Mouse (Mus musculus) hindbrain, embryonic 15.5 days (tissue): Measurements from ENCODE around the gene Lpin1. TPM values are rescaled to one million over a fixed set of nuclear protein-coding genes. Genes with fewer than 3 reads are reported as not detected.

Experiments
- ATAC-seq: fragments of 200-750 bp; cut with Nextera tagmentation; 2 replicates; pipeline ENCODE4 v1.8.0; 2017; ENCODE audit warnings: low read depth, moderate number of reproducible peaks, moderate TSS enrichment; ENCODE audit not compliant: low FRiP score
- H3K27ac ChIP-seq: fragments of 300-500 bp; sonication (generic); replicated peaks from 2 replicates; pipeline ENCODE4 v1.5.1; 2015; ENCODE audit warnings: mild to moderate bottlenecking, inconsistent platforms
- H3K27me3 ChIP-seq: fragments of 300-500 bp; sonication (generic); 2 replicates; pipeline ENCODE4 v1.6.1; 2015; ENCODE audit warnings: control low read depth, inconsistent platforms
- H3K36me3 ChIP-seq: fragments of 300-500 bp; sonication (generic); 2 replicates; pipeline ENCODE4 v1.6.1; 2015; ENCODE audit warnings: control low read depth, inconsistent platforms
- H3K4me1 ChIP-seq: fragments of 300-500 bp; sonication (generic); replicated peaks from 2 replicates; pipeline ENCODE4 v1.6.1; 2015; ENCODE audit warnings: control low read depth, inconsistent platforms
- H3K4me2 ChIP-seq: fragments of 300-500 bp; sonication (generic); 2 replicates; pipeline ENCODE4 v1.6.1; 2015; ENCODE audit warnings: moderate library complexity, mild to moderate bottlenecking, inconsistent platforms
- H3K4me3 ChIP-seq: fragments of 300-500 bp; sonication (generic); 2 replicates; pipeline ENCODE4 v1.5.1; 2015; ENCODE audit warnings: mild to moderate bottlenecking, inconsistent platforms
- H3K9ac ChIP-seq: fragments of 300-500 bp; sonication (generic); 2 replicates; pipeline ENCODE4 v1.6.1; 2015; ENCODE audit warnings: inconsistent platforms
- H3K9me3 ChIP-seq: fragments of 300-500 bp; sonication (generic); 2 replicates; pipeline ENCODE4 v1.6.1; 2016; ENCODE audit warnings: control low read depth, inconsistent platforms
- WGBS: fragments of 180-500 bp; shearing (Covaris S2); methylation state at CpG from one replicate; pipeline ENCODE4 v1.1.7; 2015; 5-methylcytosine and 5-hydroxymethylcytosine counted together
- polyA plus RNA-seq: library from polyadenylated mRNA; unstranded; fragments of >200 nt; fragmentation: Nextera tagmentation; extraction: Ambion mirVana; gene quantifications from 2 replicates; pipeline ENCODE4 v1.2.1, GENCODE M21; 2015

Lpin1 gene
- polyA plus RNA-seq, 1 experiment from 2014 or later, result 17.0 TPM

- Histone ChIP-seq H3K9ac (no peak overlapping the region), H3K36me3 (peaks cover 5% of the 10 kb centered on the region; the same call in 1 of the 2 replicates), H3K4me2 (peak overlapping the region; percentile 24), H3K4me1 (peaks cover 10% of the 10 kb centered on the region), H3K4me3 (no peak overlapping the region), H3K27ac (peak overlapping the region; percentile 77), H3K9me3 (no peaks in the 10 kb centered on the region), H3K27me3 (no peaks in the 10 kb centered on the region)
- 54% methylated on average over 15 of the region's 15 CpGs for WGBS
- peak; percentile 70; the same call in 1 of the 2 replicates for ATAC-seq
Measured at GRCm38 (mm10) chr12:16531956-16532859, 78.6 kb downstream of the Lpin1 start.

- ATAC-seq, result no peak
- H3K4me3 ChIP-seq, result no peak overlapping the region
- H3K27me3 ChIP-seq, result no peaks in the 10 kb centered on the region
- 93% methylated on average over 7 of the region's 7 CpGs for whole genome bisulfite sequencing
- H3K4me1 ChIP-seq, result peaks cover 10% of the 10 kb centered on the region
- H3K27ac ChIP-seq, result no peak overlapping the region
- no peaks in the 10 kb centered on the region for H3K9me3 ChIP-seq
- H3K9ac ChIP-seq, result no peak overlapping the region
- no peaks in the 10 kb centered on the region for H3K36me3 ChIP-seq
- no peak overlapping the region for H3K4me2 ChIP-seq
Measured at GRCm38 (mm10) chr12:16528650-16529049, 82.1 kb downstream of the Lpin1 start.

- no peak overlapping the region for H3K27ac ChIP-seq
- H3K27me3 ChIP-seq, result no peaks in the 10 kb centered on the region
- no peak for ATAC-seq
- no peak overlapping the region for H3K4me2 ChIP-seq
- H3K4me3 ChIP-seq, result no peak overlapping the region
- no peaks in the 10 kb centered on the region for H3K9me3 ChIP-seq
- H3K9ac ChIP-seq, result no peak overlapping the region
- peaks cover 4% of the 10 kb centered on the region for H3K4me1 ChIP-seq
- 81% methylated on average over 3 of the region's 3 CpGs for WGBS
- no peaks in the 10 kb centered on the region for H3K36me3 ChIP-seq
Measured at GRCm38 (mm10) chr12:16527941-16528340, 82.8 kb downstream of the Lpin1 start.

- H3K4me2 ChIP-seq, result no peak overlapping the region
- WGBS, result 92% methylated on average over 5 of the region's 5 CpGs
- H3K36me3 ChIP-seq, result no peaks in the 10 kb centered on the region
- H3K4me1 ChIP-seq, result no peaks in the 10 kb centered on the region
- ATAC-seq, result no peak
- no peaks in the 10 kb centered on the region for H3K9me3 ChIP-seq
- no peak overlapping the region for H3K4me3 ChIP-seq
- no peak overlapping the region for H3K27ac ChIP-seq
- no peaks in the 10 kb centered on the region for H3K27me3 ChIP-seq
- no peak overlapping the region for H3K9ac ChIP-seq
Measured at GRCm38 (mm10) chr12:16526862-16527261, 83.9 kb downstream of the Lpin1 start.

- H3K4me2 ChIP-seq, result no peak overlapping the region
- no peaks in the 10 kb centered on the region for H3K27me3 ChIP-seq
- 91% methylated on average over 2 of the region's 2 CpGs for WGBS
- H3K9ac ChIP-seq, result no peak overlapping the region
- ATAC-seq, result no peak
- H3K4me1 ChIP-seq, result no peaks in the 10 kb centered on the region
- H3K36me3 ChIP-seq, result no peaks in the 10 kb centered on the region
- no peaks in the 10 kb centered on the region for H3K9me3 ChIP-seq
- H3K4me3 ChIP-seq, result no peak overlapping the region
- H3K27ac ChIP-seq, result no peak overlapping the region
Measured at GRCm38 (mm10) chr12:16526134-16526533, 84.6 kb downstream of the Lpin1 start.

DNA sequence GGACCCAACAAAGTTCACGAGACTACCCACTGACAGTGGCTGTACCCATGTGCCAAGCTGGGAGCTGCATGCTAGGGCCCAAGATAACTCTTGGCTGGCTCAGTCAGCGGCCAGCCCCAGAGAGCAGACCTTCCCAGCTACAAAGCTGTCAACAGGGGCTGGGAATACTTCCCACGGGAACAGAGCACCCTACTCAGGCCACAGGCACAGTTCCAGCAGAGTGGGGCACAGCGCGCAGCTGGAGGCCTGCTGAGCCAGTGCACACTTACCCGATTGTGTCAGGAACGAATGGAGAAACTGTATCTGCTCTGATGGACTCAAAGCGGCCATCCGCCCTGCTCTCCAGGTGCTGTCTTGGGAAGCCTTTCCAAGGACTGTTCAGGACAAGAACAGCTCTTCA, 95.6 kb downstream of the Lpin1 start:
- ATAC-seq, result peak; percentile 76
- H3K4me2 ChIP-seq, result no peak overlapping the region
- no peaks in the 10 kb centered on the region for H3K36me3 ChIP-seq
- no peaks in the 10 kb centered on the region for H3K9me3 ChIP-seq
- H3K4me1 ChIP-seq, result no peaks in the 10 kb centered on the region
- 76% methylated on average over 9 of the region's 9 CpGs for WGBS
- H3K27me3 ChIP-seq, result no peaks in the 10 kb centered on the region
- no peak overlapping the region for H3K4me3 ChIP-seq
- no peak overlapping the region for H3K27ac ChIP-seq
- H3K9ac ChIP-seq, result no peak overlapping the region

DNA sequence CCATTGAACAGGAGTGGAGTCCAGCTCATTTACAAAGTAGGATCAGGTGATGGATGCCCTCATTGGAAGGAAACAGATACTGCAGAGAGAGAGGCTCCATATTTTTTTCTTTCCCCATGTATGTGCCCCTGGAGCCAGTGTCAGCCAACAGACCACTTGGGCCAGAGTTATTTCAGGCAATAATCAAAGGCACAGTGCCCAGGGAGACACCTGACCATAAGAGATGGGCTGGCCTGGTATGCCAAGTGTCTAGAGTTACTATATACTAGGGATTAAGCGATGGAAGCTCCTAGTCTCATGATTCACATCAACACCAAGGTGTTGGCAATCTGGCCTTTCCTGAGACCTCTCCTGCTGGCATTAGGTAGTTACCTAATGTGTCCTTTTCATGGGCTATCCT, 97.8 kb downstream of the Lpin1 start:
- no peak for ATAC-seq
- H3K4me1 ChIP-seq, result peaks cover 13% of the 10 kb centered on the region
- no peaks in the 10 kb centered on the region for H3K36me3 ChIP-seq
- H3K27me3 ChIP-seq, result no peaks in the 10 kb centered on the region
- WGBS, result 97% methylated on average over 1 of the region's 1 CpGs
- H3K9me3 ChIP-seq, result no peaks in the 10 kb centered on the region
- no peak overlapping the region for H3K4me2 ChIP-seq
- no peak overlapping the region for H3K9ac ChIP-seq
- no peak overlapping the region for H3K27ac ChIP-seq
- H3K4me3 ChIP-seq, result no peak overlapping the region

GRCm38 (mm10) chr12:16509122-16509752, 101.5 kb downstream of the Lpin1 start:
- no peaks in the 10 kb centered on the region for H3K27me3 ChIP-seq
- H3K9me3 ChIP-seq, result no peaks in the 10 kb centered on the region
- peak; percentile 78 for ATAC-seq
- H3K4me2 ChIP-seq, result peak overlapping the region; percentile 31
- peaks cover 22% of the 10 kb centered on the region for H3K4me1 ChIP-seq
- H3K9ac ChIP-seq, result no peak overlapping the region
- H3K4me3 ChIP-seq, result no peak overlapping the region
- no peaks in the 10 kb centered on the region for H3K36me3 ChIP-seq
- 5% methylated on average over 13 of the region's 13 CpGs for WGBS
- no peak overlapping the region for H3K27ac ChIP-seq

GRCm38 (mm10) chr12:16506796-16507790, 103.7 kb downstream of the Lpin1 start:
- no peaks in the 10 kb centered on the region for H3K36me3 ChIP-seq
- H3K9ac ChIP-seq, result no peak overlapping the region
- H3K9me3 ChIP-seq, result no peaks in the 10 kb centered on the region
- H3K4me3 ChIP-seq, result no peak overlapping the region
- peaks cover 22% of the 10 kb centered on the region for H3K4me1 ChIP-seq
- 43% methylated on average over 17 of the region's 17 CpGs for WGBS
- no peak overlapping the region for H3K4me2 ChIP-seq
- no peak; the same call in 1 of the 2 replicates for ATAC-seq
- H3K27me3 ChIP-seq, result no peaks in the 10 kb centered on the region
- 0 out of 2 replicates have a peak overlapping the region, but pooled peaks have one; percentile 32 for H3K27ac ChIP-seq

DNA sequence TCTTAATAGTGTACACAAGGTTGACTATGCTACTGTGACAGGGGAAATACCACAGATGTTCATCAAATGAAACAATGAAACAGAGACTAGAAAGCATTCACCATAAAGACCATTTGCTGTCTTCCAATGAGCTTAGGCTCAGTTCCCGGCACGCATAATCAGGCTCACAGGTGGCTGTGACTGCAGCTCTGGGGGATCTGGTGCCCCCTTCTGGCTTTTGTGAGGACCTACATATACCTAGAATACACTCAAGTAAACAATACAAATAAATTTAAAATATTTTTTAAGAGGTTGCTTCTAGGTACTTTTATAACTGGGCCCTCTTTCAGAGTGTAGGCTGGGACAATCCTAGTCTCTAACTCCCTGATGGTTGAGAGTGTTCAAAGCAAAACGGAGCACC, 106.5 kb downstream of the Lpin1 start:
- H3K27ac ChIP-seq, result no peak overlapping the region
- no peaks in the 10 kb centered on the region for H3K27me3 ChIP-seq
- WGBS, result 94% methylated on average over 3 of the region's 3 CpGs
- H3K4me1 ChIP-seq, result peaks cover 14% of the 10 kb centered on the region
- H3K4me3 ChIP-seq, result no peak overlapping the region
- no peaks in the 10 kb centered on the region for H3K9me3 ChIP-seq
- no peaks in the 10 kb centered on the region for H3K36me3 ChIP-seq
- H3K4me2 ChIP-seq, result no peak overlapping the region
- no peak overlapping the region for H3K9ac ChIP-seq
- ATAC-seq, result no peak

DNA sequence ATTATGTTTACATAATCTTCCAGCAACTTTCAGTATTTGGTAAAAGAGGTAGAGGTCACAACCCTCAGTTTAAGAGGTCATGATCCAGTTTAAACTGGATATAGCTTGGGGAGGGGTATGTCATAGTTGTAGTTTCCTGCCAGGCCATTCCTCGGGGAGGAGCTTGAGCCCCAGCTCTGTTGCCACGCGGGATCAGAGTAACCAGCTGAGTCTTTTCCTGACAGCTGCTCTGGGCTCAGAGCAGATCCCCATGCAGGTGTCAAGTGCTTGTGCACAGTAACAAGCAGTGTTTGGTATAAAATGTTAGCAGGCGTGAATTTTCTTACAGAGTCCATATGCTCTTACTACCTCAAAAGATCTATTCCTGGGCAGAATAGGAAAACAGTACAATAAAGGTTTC, 112.8 kb downstream of the Lpin1 start:
- Histone ChIP-seq H3K4me2 (no peak overlapping the region), H3K9ac (no peak overlapping the region), H3K9me3 (no peaks in the 10 kb centered on the region), H3K27me3 (no peaks in the 10 kb centered on the region), H3K4me3 (no peak overlapping the region), H3K27ac (no peak overlapping the region), H3K4me1 (no peaks in the 10 kb centered on the region), H3K36me3 (no peaks in the 10 kb centered on the region)
- WGBS, result 42% methylated on average over 4 of the region's 4 CpGs
- no peak for ATAC-seq
